Mouse (Mus musculus) MEL (cell line): ENCODE measurements around the gene Apbb1ip. TPM values are rescaled to one million over a fixed set of nuclear protein-coding genes. Genes with fewer than 3 reads are reported as not detected.

Experiments
- DNase-seq: peaks from one replicate; pipeline ENCODE4 v3.0.0; 2011; ENCODE audit warnings: low read depth, low spot score
- H3K27ac ChIP-seq: 2 replicates; pipeline ENCODE4 v1.5.1; 2012; ENCODE audit warnings: low read depth, mild to moderate bottlenecking, control low read depth, low read length, moderate library complexity; ENCODE audit not compliant: control insufficient read depth
- H3K27me3 ChIP-seq, 2 experiments: fragments of 150-350 bp in 1 of 2; sonication (generic) in 1 of 2; 2 replicates each; pipeline ENCODE4 v1.6.1; 2012; ENCODE audit warnings: low read length in 2 of 2, mild to moderate bottlenecking in 2 of 2, improper control_type of control experiment in 1 of 2, moderate library complexity in 1 of 2; ENCODE audit not compliant: insufficient read depth in 2 of 2, control insufficient read depth in 1 of 2
- H3K36me3 ChIP-seq, 2 experiments: 2 replicates each; pipeline ENCODE4 v1.6.1; 2012 to 2014; ENCODE audit warnings: low read length in 2 of 2, improper control_type of control experiment in 1 of 2, inconsistent platforms in 1 of 2, mild to moderate bottlenecking in 1 of 2; ENCODE audit not compliant: insufficient read depth in 2 of 2, control insufficient read depth in 1 of 2
- H3K4me1 ChIP-seq, 2 experiments: fragments of 150-350 bp in 1 of 2; sonication (generic) in 1 of 2; 2 replicates each; pipeline ENCODE4 v1.6.1; 2012; ENCODE audit warnings: low read length in 2 of 2, improper control_type of control experiment in 1 of 2, mild to moderate bottlenecking in 1 of 2; ENCODE audit not compliant: insufficient read depth in 2 of 2, control insufficient read depth in 1 of 2
- H3K4me3 ChIP-seq, 2 experiments: fragments of 150-350 bp in 1 of 2; sonication (generic) in 1 of 2; 2 replicates each; pipeline ENCODE4 v1.5.1; 2012; ENCODE audit warnings: low read depth in 2 of 2, low read length in 2 of 2, mild to moderate bottlenecking in 2 of 2, moderate library complexity in 2 of 2, control low read depth in 1 of 2, improper control_type of control experiment in 1 of 2; ENCODE audit not compliant: control insufficient read depth in 1 of 2, insufficient read depth in 1 of 2
- H3K79me2 ChIP-seq: 2 replicates; pipeline ENCODE4 v1.6.1; 2012; ENCODE audit warnings: mild to moderate bottlenecking, low read length, moderate library complexity; ENCODE audit not compliant: control insufficient read depth, poor library complexity, insufficient read depth
- H3K9ac ChIP-seq: 2 replicates; pipeline ENCODE4 v1.6.1; 2012; ENCODE audit warnings: low read depth, mild to moderate bottlenecking, control low read depth, low read length, moderate library complexity; ENCODE audit not compliant: control insufficient read depth, poor library complexity, severe bottlenecking
- H3K9me3 ChIP-seq: fragments of 150-350 bp; sonication (generic); replicated peaks from 2 replicates; pipeline ENCODE4 v1.6.1; 2012; ENCODE audit warnings: mild to moderate bottlenecking, low read length, improper control_type of control experiment, moderate library complexity; ENCODE audit not compliant: insufficient read depth
- BHLHE40 ChIP-seq: IDR thresholded peaks from 2 replicates; pipeline ENCODE4 v1.6.1; 2012; ENCODE audit warnings: low read depth, mild to moderate bottlenecking, inconsistent platforms, low read length, improper control_type of control experiment, borderline replicate concordance
- CHD1 ChIP-seq: IDR thresholded peaks from 2 replicates; pipeline ENCODE4 v1.6.1; 2012; ENCODE audit warnings: low read depth, mild to moderate bottlenecking, inconsistent platforms, low read length, improper control_type of control experiment
- CHD2 ChIP-seq: IDR thresholded peaks from 2 replicates; pipeline ENCODE4 v1.6.1; 2011; ENCODE audit warnings: low read length, improper control_type of control experiment
- CTCF ChIP-seq, 3 experiments: IDR thresholded peaks in 2 of 3; conservative IDR thresholded peaks in 1 of 3; 2 replicates each; pipeline ENCODE4 v1.5.1; 2011 to 2012; ENCODE audit warnings: low read length in 3 of 3, low read depth in 2 of 3, mild to moderate bottlenecking in 2 of 3, improper control_type of control experiment in 1 of 3, inconsistent platforms in 1 of 3, mixed read lengths in 1 of 3, moderate library complexity in 1 of 3; ENCODE audit not compliant: control insufficient read depth in 1 of 3, insufficient read depth in 1 of 3, poor library complexity in 1 of 3, severe bottlenecking in 1 of 3
- E2F4 ChIP-seq: IDR thresholded peaks from 2 replicates; pipeline ENCODE4 v1.6.1; 2011; ENCODE audit warnings: low read depth, low read length, improper control_type of control experiment, borderline replicate concordance
- ELF1 ChIP-seq: IDR thresholded peaks from 2 replicates; pipeline ENCODE4 v1.6.1; 2014; ENCODE audit warnings: low read depth, mild to moderate bottlenecking, inconsistent platforms, low read length, improper control_type of control experiment, moderate library complexity
- EP300 ChIP-seq, 2 experiments: IDR thresholded peaks; 2 replicates each; pipeline ENCODE4 v1.6.1; 2011; ENCODE audit warnings: improper control_type of control experiment in 2 of 2, low read length in 2 of 2, low read depth in 1 of 2, mild to moderate bottlenecking in 1 of 2
- ETS1 ChIP-seq: IDR thresholded peaks from 2 replicates; pipeline ENCODE4 v1.6.1; 2012; ENCODE audit warnings: low read depth, mild to moderate bottlenecking, inconsistent platforms, low read length, improper control_type of control experiment, moderate library complexity
- GABPA ChIP-seq: IDR thresholded peaks from 2 replicates; pipeline ENCODE4 v1.6.1; 2012; ENCODE audit warnings: low read depth, mild to moderate bottlenecking, inconsistent platforms, low read length, improper control_type of control experiment, moderate library complexity
- GATA1 ChIP-seq: IDR thresholded peaks from 2 replicates; pipeline ENCODE4 v1.6.1; 2011; ENCODE audit warnings: low read depth, low read length, improper control_type of control experiment
- HCFC1 ChIP-seq: IDR thresholded peaks from 2 replicates; pipeline ENCODE4 v1.6.1; 2012; ENCODE audit warnings: low read depth, mild to moderate bottlenecking, inconsistent platforms, low read length, improper control_type of control experiment, moderate library complexity
- KAT2A ChIP-seq: conservative IDR thresholded peaks from 2 replicates; pipeline ENCODE4 v1.6.1; 2012; ENCODE audit warnings: low read depth, low read length, improper control_type of control experiment, inconsistent platforms
- MAX ChIP-seq: IDR thresholded peaks from 2 replicates; pipeline ENCODE4 v1.6.1; 2011; ENCODE audit warnings: low read length, improper control_type of control experiment
- MAZ ChIP-seq: IDR thresholded peaks from 2 replicates; pipeline ENCODE4 v1.6.1; 2012; ENCODE audit warnings: low read depth, mild to moderate bottlenecking, inconsistent platforms, low read length, improper control_type of control experiment
- MEF2A ChIP-seq: IDR thresholded peaks from 2 replicates; pipeline ENCODE4 v1.6.1; 2014; ENCODE audit warnings: low read depth, mild to moderate bottlenecking, inconsistent platforms, low read length, improper control_type of control experiment; ENCODE audit not compliant: poor library complexity, insufficient replicate concordance, severe bottlenecking; ENCODE audit errors: extremely low read depth
- MXI1 ChIP-seq: IDR thresholded peaks from 2 replicates; pipeline ENCODE4 v1.6.1; 2011; ENCODE audit warnings: mild to moderate bottlenecking, low read depth, low read length, improper control_type of control experiment
- MYB ChIP-seq: IDR thresholded peaks from 2 replicates; pipeline ENCODE4 v1.6.1; 2011; ENCODE audit warnings: mild to moderate bottlenecking, low read depth, low read length, improper control_type of control experiment
- MYC ChIP-seq: IDR thresholded peaks from 2 replicates; pipeline ENCODE4 v1.6.1; 2011; ENCODE audit warnings: low read depth, mild to moderate bottlenecking, low read length, improper control_type of control experiment, moderate library complexity
- NELFE ChIP-seq: IDR thresholded peaks from 2 replicates; pipeline ENCODE4 v1.6.1; 2011; ENCODE audit warnings: low read depth, low read length, improper control_type of control experiment
- NRF1 ChIP-seq: IDR thresholded peaks from 2 replicates; pipeline ENCODE4 v1.6.1; 2014; ENCODE audit warnings: low read depth, mild to moderate bottlenecking, inconsistent platforms, low read length, improper control_type of control experiment, moderate library complexity; ENCODE audit not compliant: poor library complexity, insufficient read depth, severe bottlenecking
- POLR2A ChIP-seq, 2 experiments: IDR thresholded peaks; 2 replicates each; pipeline ENCODE4 v1.6.1; 2011 to 2012; ENCODE audit warnings: low read length in 2 of 2, mild to moderate bottlenecking in 2 of 2, control low read depth in 1 of 2, improper control_type of control experiment in 1 of 2, low read depth in 1 of 2, moderate library complexity in 1 of 2; ENCODE audit not compliant: control insufficient read depth in 1 of 2, insufficient read depth in 1 of 2, poor library complexity in 1 of 2
- POLR2AphosphoS2 ChIP-seq: IDR thresholded peaks from 2 replicates; pipeline ENCODE4 v1.6.1; 2011; ENCODE audit warnings: low read length, improper control_type of control experiment
- POLR2AphosphoS5 ChIP-seq: IDR thresholded peaks from 2 replicates; pipeline ENCODE4 v1.6.1; 2012; ENCODE audit warnings: low read depth, borderline replicate concordance, mild to moderate bottlenecking, inconsistent platforms, low read length, moderate library complexity, mixed read lengths
- RAD21 ChIP-seq: IDR thresholded peaks from 2 replicates; pipeline ENCODE4 v1.6.1; 2011; ENCODE audit warnings: mild to moderate bottlenecking, low read depth, low read length, improper control_type of control experiment
- RCOR1 ChIP-seq: IDR thresholded peaks from 2 replicates; pipeline ENCODE4 v1.6.1; 2012; ENCODE audit warnings: low read depth, mild to moderate bottlenecking, inconsistent platforms, low read length, improper control_type of control experiment
- SIN3A ChIP-seq: IDR thresholded peaks from 2 replicates; pipeline ENCODE4 v1.6.1; 2012; ENCODE audit warnings: low read length, improper control_type of control experiment, inconsistent platforms
- SMC3 ChIP-seq: IDR thresholded peaks from 2 replicates; pipeline ENCODE4 v1.6.1; 2011; ENCODE audit warnings: low read depth, low read length, improper control_type of control experiment
- TAL1 ChIP-seq: IDR thresholded peaks from 2 replicates; pipeline ENCODE4 v1.6.1; 2012; ENCODE audit warnings: mild to moderate bottlenecking, inconsistent platforms, low read length, moderate library complexity, mixed read lengths
- TBP ChIP-seq: IDR thresholded peaks from 2 replicates; pipeline ENCODE4 v1.8.0; 2011; ENCODE audit warnings: low read depth, low read length, improper control_type of control experiment
- TCF12 ChIP-seq: IDR thresholded peaks from 2 replicates; pipeline ENCODE4 v1.6.1; 2014; ENCODE audit warnings: low read depth, mild to moderate bottlenecking, inconsistent platforms, low read length, improper control_type of control experiment, moderate library complexity
- UBTF ChIP-seq: IDR thresholded peaks from 2 replicates; pipeline ENCODE4 v1.6.1; 2012; ENCODE audit warnings: low read depth, mild to moderate bottlenecking, inconsistent platforms, low read length, improper control_type of control experiment, moderate library complexity, borderline replicate concordance; ENCODE audit not compliant: insufficient read depth
- USF1 ChIP-seq: IDR thresholded peaks from 2 replicates; pipeline ENCODE4 v1.6.1; 2014; ENCODE audit warnings: low read depth, mild to moderate bottlenecking, inconsistent platforms, low read length, improper control_type of control experiment, moderate library complexity
- USF2 ChIP-seq, 2 experiments: IDR thresholded peaks; 2 replicates each; pipeline ENCODE4 v1.6.1; 2011 to 2012; ENCODE audit warnings: improper control_type of control experiment in 2 of 2, low read length in 2 of 2, borderline replicate concordance in 1 of 2, inconsistent platforms in 1 of 2, low read depth in 1 of 2, mild to moderate bottlenecking in 1 of 2; ENCODE audit not compliant: insufficient read depth in 1 of 2
- ZC3H11A ChIP-seq: IDR thresholded peaks from 2 replicates; pipeline ENCODE4 v1.6.1; 2012; ENCODE audit warnings: low read depth, mild to moderate bottlenecking, inconsistent platforms, low read length, improper control_type of control experiment
- ZKSCAN1 ChIP-seq: IDR thresholded peaks from 2 replicates; pipeline ENCODE4 v1.6.1; 2012; ENCODE audit warnings: low read depth, mild to moderate bottlenecking, inconsistent platforms, low read length, improper control_type of control experiment, moderate library complexity
- ZMIZ1 ChIP-seq: IDR thresholded peaks from 2 replicates; pipeline ENCODE4 v1.6.1; 2012; ENCODE audit warnings: low read depth, mild to moderate bottlenecking, inconsistent platforms, low read length, improper control_type of control experiment, moderate library complexity
- ZNF384 ChIP-seq: IDR thresholded peaks from 2 replicates; pipeline ENCODE4 v1.6.1; 2012; ENCODE audit warnings: low read depth, mild to moderate bottlenecking, inconsistent platforms, low read length, improper control_type of control experiment
- polyA plus RNA-seq, 2 experiments: library from polyadenylated mRNA; stranded (reverse) in 1 of 2; unstranded in 1 of 2; fragments of >175 nt in 1 of 2; fragments of >200 nt in 1 of 2; gene quantifications; 2 replicates each; pipeline versions ENCODE4 v1.2.1 to v1.2.4; 2012; ENCODE audit warnings: low replicate concordance in 2 of 2, low read depth in 1 of 2; ENCODE audit not compliant: insufficient read length in 2 of 2, insufficient read depth in 1 of 2, missing spikeins in 1 of 2
- total RNA-seq: library from RNA; depleted of rRNA; stranded (reverse); fragments of 300-350 nt; gene quantifications from 2 replicates; pipeline ENCODE4 v1.2.3, GENCODE M21; 2012

The Apbb1ip gene
- total and polyA plus RNA-seq, 3 experiments: 7.4 to 60.7 TPM; not detected in 1

GRCm38 (mm10) chr2:22816231-22816630 is 42.3 kb downstream of the Apbb1ip start:
- no peak overlapping the region for H3K9ac ChIP-seq
- DNase-seq: peak; percentile 90
- H3K36me3 ChIP-seq: peaks cover 18 to 44% of the 10 kb centered on the region in 2 experiments
- H3K4me3 ChIP-seq: no peak overlapping the region
- H3K79me2 ChIP-seq: peaks cover 5% of the 10 kb centered on the region; the same call in 1 of the 2 replicates
- H3K4me1 ChIP-seq: peaks cover 20 to 21% of the 10 kb centered on the region in 2 experiments
- no peaks in the 10 kb centered on the region for H3K9me3 ChIP-seq
- no peaks in the 10 kb centered on the region for H3K27me3 ChIP-seq
- H3K27ac ChIP-seq: peak overlapping the region; percentile 92
- peak; percentile 14; the same call in 1 of the 2 replicates for TF ChIP-seq BHLHE40
- TF ChIP-seq POLR2AphosphoS5: no peak
- peak; percentile 95 for TF ChIP-seq EP300 (IDR thresholded peaks at IDR 0.05; ENCODE audit: low read depth in 1 of 2, low read length in 2 of 2)
- TF ChIP-seq NELFE: no peak
- TF ChIP-seq CTCF (IDR thresholded peaks at IDR 0.05 in 2 of 3, conservative IDR thresholded peaks at IDR 0.05 in 1 of 3; ENCODE audit: control insufficient read depth in 1 of 3, insufficient read depth in 1 of 3, low read depth in 2 of 3, low read length in 3 of 3, poor library complexity in 1 of 3, severe bottlenecking in 1 of 3): no peak
- peak; percentile 44; the same call in 1 of the 2 replicates for TF ChIP-seq MXI1
- TF ChIP-seq E2F4: no peak
- peak; percentile 92 for TF ChIP-seq GATA1
- TF ChIP-seq MYC: peak; percentile 53; the same call in 1 of the 2 replicates
- TF ChIP-seq ELF1: peak; percentile 91
- TF ChIP-seq SMC3: no peak
- peak; percentile 94 for TF ChIP-seq ETS1
- no peak for TF ChIP-seq ZKSCAN1
- TF ChIP-seq TAL1: peak; percentile 77
- no peak for TF ChIP-seq USF1
- peak; percentile 62 for TF ChIP-seq CHD2
- no peak for TF ChIP-seq USF2 (IDR thresholded peaks at IDR 0.05; ENCODE audit: borderline replicate concordance in 1 of 2, insufficient read depth in 1 of 2, low read depth in 1 of 2, low read length in 2 of 2)
- TF ChIP-seq CHD1: no peak
- peak; percentile 39; the same call in 1 of the 2 replicates for TF ChIP-seq SIN3A
- TF ChIP-seq NRF1: no peak
- TF ChIP-seq GABPA: 0 out of 2 replicates have a peak, but pooled peaks have one; percentile 33
- TF ChIP-seq MEF2A: peak; percentile 77; the same call in 1 of the 2 replicates
- TF ChIP-seq ZNF384: peak; percentile 42; the same call in 1 of the 2 replicates
- no peak for TF ChIP-seq UBTF
- peak; percentile 43; the same call in 1 of the 2 replicates for TF ChIP-seq ZMIZ1
- peak; percentile 91 for TF ChIP-seq TCF12
- TF ChIP-seq RCOR1: peak; percentile 97
- TF ChIP-seq POLR2AphosphoS2: no peak
- no peak for TF ChIP-seq TBP
- TF ChIP-seq MAX: 0 out of 2 replicates have a peak, but pooled peaks have one; percentile 33
- no peak for TF ChIP-seq RAD21
- no peak for TF ChIP-seq KAT2A
- peak; percentile 57; the same call in 1 of the 2 replicates for TF ChIP-seq MAZ
- peak; percentile 53 for TF ChIP-seq MYB
- TF ChIP-seq POLR2A (IDR thresholded peaks at IDR 0.05; ENCODE audit: control insufficient read depth in 1 of 2, insufficient read depth in 1 of 2, low read depth in 1 of 2, low read length in 2 of 2, poor library complexity in 1 of 2): no peak
- TF ChIP-seq ZC3H11A: no peak
- TF ChIP-seq HCFC1: peak; percentile 37; the same call in 1 of the 2 replicates
